Mouse (Mus musculus): ENCODE data around the gene 4930503B20Rik. TPM values are rescaled to one million over a fixed set of nuclear protein-coding genes. Genes with fewer than 3 reads are reported as not detected.
A peak's percentile ranks its signal among the peaks of the same experiment; 100 is the strongest.

4930503B20Rik gene
- total RNA-seq, 2 experiments from 2014 or later, result not detected

DNA sequence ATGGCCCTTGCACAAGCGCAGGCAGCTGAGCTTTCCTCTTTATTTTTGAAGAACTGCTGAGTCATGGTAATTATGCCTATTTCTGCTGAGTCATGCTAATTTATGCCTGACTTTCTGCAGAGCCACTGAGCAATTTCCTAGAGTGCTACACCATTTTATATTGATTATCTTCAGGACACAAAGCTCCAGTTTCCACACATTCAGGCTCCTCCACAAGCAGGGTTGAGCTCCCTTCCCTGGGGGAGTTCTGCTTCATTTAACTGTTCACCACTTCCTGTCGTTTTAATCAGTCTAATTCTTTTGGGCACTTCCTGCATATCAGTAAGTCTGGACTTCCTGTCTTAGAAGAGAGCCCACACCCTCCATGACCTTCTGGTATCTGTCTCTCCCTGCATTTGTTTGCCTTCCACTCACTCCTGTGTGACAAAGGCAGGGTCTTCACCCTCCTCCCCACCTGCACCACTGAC, 4.0 kb upstream of the 4930503B20Rik start:
- no peak for DNase-seq
- intact Hi-C loops (cut with DNase I), result no loop called here

DNA sequence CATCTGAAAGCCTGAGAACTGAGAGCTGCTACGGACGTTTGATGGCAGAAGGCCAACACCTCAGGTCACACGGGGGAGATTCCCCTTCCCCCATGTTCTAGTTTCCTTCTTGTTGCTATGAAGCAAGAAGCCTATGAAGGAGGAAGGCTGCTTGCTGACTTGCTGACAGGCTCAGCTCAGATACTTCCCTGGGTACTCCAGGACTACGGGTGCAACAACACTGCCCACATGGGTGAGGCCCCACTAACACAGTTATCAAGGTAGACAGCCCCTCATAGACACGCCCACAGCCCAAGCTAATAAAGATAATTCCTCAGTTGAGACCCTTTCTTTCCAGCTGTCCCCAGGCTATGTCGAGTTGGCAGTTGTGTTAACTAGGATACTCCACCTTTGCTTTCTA, 2.6 kb upstream of the 4930503B20Rik start:
- intact Hi-C loops (cut with DNase I), result no loop called here
- no peak for DNase-seq

DNA sequence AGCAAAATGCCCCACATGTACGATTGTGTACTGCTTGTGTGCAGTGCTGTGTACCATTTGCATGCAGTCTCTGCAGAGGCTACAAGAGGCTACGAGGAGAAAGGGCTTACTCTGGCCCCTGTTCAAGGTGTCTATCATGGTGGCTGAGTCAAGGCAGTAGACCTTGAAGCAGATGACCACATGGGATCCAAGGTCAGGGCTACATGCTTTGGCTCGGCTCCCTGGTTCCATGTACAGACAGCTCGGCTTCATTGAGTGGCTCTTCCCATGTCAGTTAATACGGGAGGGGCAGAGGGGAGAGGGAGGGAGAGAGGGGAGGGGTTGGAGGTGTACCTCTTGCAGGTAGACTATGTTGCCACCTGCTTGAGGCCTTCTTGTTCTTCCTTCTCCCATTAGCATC, 1.3 kb upstream of the 4930503B20Rik start:
- no peak for DNase-seq
- intact Hi-C loops (cut with DNase I), result no loop called here

DNA sequence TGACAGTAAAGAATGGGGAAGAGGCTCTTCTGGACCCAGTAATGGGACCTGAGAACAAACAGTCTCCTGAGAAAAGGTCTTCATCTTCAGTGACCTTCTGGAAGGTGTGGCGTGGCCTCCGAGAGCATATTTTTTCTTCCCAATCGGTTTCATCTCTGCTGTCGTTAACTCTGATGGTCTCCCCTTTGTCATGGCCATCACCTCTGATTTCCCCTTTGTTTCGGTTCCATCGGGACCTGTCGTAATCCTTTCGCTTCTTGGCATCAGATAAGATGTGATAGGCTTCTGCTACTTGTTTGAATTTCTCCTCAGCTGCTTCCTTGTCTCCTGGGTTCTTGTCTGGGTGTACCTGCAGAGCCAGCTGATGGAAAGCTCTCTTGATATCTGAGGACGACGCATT, 401 bp downstream of the 4930503B20Rik start:
- intact Hi-C loops (cut with DNase I), result no loop called here
- no peak for DNase-seq

DNA sequence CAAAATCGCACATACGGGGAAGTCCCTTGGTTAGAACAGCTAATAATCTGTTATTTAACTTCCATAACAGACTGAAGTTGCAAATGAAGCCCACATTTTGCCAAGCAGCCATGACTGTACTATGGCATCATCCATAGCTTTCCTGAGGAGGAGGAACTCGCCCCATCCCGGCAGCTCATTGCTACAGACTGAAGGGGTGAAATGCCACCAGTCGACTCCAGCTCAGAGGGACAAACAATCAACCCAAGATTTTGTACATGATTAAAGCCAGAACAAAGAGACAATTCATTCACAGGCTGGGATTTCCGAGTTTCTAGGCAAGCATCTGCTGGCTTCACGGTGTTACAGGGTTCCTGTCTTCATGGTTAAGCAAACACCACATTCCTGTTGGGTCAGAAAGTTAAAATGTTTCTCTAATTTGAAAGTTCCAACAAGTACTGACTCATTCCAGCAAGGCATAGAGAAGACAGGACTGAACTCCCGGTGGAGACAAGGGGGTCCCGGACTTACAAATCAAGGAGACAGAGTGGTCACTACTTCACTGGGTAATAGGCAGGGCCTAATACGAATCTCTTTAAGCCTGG, 1.7 kb downstream of the 4930503B20Rik start:
- intact Hi-C loops (cut with DNase I), result no loop called here
- DNase-seq, result no peak

DNA sequence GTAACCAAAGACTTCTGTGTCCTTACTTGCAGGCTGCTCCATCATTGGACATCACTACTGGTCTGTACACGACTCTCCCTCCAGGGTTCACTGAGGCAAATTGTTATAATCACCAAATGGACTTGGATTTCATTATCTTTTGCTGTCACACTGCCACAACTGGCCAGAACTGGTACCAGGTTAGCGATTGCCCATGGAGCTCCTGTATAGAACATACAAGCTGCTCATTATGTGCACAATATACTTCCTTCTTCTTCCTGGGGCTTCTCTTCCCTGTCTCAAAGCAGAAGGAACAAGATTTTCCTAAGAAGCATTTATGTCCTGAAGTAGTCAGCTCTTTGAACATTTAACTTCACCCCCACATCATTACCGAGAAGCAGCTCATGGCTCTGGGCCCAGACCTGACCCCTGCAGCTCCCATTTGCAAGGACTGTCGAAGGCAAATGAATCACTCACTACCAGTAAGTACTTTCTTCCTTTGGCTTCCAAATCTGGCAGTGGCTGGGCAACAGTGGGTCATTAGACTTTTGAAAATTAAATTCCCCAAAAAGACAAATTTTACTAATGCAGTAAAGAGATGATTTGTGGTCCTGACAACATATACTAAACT, 9.2 kb downstream of the 4930503B20Rik start:
- intact Hi-C loops (cut with DNase I), result no loop called here
- no peak for DNase-seq

DNA sequence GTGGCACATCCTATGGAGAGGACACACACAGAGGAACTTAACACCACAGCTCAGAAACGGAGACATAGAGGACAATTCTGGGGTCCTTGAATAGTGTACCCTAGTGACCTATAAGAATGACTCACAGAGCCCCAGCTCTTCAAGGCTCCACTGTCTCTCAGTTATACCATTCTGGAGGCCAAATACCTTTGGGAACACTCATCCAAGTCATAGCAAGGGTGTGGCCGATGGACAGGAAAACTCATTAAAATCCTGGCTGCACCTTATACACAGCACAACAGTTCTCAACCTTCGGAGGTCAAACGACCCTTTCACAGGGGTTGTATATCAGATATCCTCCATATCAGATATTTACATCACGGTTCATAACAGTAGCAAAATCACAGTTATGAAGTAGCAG, 18.6 kb downstream of the 4930503B20Rik start:
- no peak for DNase-seq
- intact Hi-C loops (cut with DNase I), result no loop called here

DNA sequence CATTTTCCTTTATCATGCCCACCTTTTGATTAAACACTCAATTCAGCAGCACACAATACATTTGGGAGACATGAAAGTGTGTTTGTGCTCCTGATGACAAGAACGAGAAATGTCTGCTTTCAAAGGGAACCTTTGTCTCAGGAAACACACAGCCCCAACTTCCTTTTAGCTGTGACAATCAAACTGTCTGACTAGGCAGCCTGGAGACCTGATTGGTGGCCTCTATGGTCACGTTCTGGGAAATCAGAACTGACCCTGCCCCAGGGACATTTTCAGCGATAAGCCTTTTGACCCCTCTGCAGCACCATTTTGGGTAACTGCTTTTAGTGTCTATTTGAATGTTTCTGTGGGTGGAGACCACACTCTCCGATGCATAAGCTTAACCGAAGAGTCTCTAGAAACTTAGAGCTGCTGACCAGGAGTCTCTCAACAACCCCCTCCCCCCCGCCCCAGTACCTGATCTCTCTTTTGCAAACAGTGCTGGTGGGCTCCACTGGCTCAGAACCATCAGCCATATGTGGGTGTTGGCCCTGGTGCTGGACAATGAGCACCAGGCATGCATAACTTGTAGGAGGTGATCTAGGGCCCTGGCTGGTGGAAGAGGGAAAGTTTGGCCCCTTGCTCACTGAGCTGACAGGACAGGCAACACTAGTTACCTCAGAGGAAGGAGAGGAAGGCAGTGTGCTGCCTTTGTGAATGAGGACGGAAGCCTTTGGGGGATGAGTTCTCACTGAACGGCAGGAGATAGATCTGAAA, 22.7 kb downstream of the 4930503B20Rik start:
- DNase-seq, result no peak
- intact Hi-C loops (cut with DNase I), result no loop called here

DNA sequence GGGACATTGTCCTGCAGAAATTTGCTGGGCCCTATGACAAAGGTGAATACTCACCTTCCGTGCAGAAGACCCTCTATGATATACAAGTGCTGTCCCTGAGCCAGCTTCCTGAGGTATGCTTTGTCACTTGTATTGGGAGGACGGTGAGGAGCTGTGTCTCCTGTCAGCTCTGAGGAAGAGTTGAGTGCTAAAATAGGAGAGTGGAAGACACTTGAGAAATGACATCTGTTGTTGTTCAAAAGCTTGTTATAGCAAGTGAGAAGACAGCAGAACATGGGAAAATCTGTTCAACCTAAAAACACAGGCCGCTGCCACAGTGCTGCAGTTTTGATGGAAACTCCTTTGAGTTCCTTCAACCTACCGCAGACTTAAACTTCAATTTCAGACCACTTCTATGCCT, 25.4 kb downstream of the 4930503B20Rik start:
- intact Hi-C loops (cut with DNase I), result no loop called here
- DNase-seq, result no peak

DNA sequence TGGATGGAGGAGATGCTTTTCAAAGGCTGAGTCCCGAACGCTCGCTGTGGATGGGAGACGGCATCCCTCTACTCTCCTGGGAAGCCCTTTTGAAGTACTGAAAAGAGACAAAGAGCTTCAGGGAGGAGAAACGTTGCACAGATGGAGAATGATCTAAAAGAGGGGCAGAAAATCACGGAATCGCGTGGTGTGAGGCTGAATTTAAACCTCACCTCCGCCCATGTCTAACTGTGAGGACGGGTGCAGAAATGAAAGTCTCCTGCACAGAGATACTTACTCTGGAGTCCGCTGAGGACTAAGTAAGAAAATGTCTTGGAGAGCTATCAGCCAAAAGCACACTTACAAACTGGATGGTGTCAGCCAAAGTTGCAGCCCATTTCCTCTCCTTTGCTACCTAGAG, 29.2 kb downstream of the 4930503B20Rik start:
- intact Hi-C loops (cut with DNase I), result no loop called here
- no peak for DNase-seq

DNA sequence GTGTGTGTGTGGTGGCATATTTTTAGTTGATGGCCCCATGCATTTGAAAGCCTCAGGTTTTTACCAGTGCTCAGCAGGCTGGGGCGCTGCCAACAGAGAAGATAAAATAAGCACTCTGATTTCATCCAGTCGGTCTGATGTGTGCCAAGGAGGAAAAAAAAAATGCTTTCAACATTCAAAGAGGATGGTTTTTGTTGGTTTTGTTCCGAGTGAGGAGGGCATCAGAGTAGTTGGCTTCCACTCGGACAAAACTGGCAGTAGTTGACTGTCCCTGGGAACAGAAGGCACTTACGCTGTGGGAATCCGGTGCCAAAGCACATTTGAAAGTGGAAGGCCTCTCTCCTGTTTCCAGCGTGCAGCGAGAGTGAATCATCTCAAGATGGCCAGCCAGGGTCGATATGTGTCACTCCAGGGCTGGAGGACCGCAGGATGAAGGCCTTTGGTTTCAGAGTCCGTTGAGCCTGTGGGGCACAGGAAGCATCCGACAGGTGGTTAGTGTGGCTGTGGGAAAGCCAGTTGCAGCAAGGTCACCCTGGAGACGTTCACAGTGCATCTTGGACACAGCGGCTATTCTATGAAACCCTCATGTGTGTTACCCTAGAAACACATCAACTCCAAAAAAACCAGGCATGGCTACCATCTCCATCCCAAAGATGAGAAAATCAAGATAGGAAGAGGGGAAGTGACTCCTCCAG, 30.4 kb downstream of the 4930503B20Rik start:
- intact Hi-C loops (cut with DNase I), result no loop called here
- peak; percentile 38 to 42 for DNase-seq

DNA sequence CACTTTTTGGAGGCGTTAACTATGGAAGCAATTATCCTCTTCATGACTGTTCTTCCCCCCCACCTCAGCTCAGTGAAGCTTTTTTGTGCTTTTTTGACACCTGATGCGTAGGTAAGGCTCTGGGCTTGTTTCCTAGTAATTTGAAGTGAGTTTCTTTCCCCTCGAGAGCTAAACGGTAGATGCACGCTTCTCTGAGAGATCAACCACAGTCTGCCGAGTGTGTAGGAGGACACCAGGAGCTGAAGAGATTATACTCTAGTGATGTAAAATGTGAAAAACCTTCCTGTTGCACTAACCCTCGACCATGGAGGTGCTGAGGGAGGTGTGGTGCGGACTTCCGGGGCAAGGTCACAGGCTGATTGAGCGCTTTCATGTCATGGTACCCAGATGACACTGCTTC, 31.0 kb downstream of the 4930503B20Rik start:
- intact Hi-C loops (cut with DNase I), result no loop called here

DNA sequence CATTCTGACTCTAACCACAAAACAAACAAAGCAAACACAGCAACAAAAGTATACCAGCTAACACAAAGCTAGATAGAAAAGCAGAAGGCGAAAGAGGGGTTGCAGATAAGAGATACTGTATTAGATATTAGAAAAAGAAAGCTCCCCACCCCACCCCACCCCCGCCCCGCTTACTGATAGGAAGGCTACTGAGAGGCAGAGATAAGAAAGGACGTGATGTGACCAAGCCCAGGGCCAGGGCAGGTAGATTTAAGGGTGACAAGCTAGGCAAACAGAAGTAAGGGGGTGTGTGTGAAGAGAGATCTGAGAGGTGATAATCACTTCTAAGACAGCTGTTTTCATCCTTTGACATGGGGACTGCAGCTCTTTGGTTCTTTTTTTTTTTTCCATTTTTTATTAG, 32.8 kb downstream of the 4930503B20Rik start:
- intact Hi-C loops (cut with DNase I), result no loop called here
- no peak for DNase-seq

More for the DNA sequence above, 31.0 kb downstream of the 4930503B20Rik start:
- no peak for DNase-seq

DNA sequence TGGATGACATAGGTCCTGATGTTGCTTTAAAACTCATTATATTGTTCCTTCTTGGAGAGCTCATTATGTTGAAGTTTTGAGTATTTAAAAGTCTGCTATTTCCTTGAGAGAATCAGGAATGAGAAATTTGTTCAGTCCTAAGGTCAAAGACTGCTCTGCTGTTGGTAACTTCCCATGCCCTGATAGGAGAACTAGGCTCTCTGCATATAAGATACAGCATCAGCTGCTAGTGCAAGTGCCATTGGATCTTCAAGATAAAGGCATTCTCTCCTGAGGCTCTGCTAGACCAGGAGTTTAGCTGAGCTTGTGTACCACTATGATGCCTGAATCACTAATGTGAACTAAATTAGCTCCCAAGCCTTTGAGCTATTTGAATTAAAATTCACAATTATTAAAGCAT, 33.2 kb downstream of the 4930503B20Rik start:
- intact Hi-C loops (cut with DNase I), result no loop called here
- DNase-seq, result no peak

DNA sequence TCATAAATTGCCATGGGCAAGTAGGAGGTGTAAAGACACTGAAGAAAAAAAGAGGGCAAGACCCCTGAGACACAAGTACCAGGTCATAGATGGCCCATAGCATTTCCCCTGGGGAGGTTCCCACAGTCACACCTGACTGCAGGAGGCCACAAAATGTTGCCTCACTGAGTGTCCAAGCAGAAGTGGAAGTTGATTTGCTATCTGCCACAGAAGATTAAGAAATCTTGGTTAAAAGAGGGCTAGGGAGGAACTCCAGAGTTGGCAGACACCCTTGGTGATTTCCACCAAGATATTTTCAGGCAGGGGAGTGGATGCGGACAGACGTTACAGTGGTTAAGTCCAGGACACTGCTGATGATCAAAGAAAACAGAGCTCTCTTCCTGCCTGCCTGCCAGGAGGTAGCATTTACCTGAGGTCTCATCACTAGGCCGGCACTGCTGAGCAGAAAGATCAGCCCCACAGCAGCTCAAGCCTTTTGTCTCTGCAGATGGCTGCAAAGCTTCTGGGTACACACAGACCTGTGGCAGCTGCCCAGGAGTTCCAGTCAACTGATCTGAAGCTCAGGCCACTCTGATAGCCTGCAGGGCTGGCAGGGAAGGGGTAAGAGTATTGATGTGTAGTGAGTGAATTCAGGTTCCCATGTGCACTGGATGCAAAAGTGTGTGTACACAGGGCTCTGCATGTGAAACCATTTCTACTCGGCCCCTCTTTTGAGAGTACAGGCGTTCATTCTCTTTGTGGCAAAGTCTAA, 34.4 kb downstream of the 4930503B20Rik start:
- DNase-seq, result no peak
- intact Hi-C loops (cut with DNase I), result no loop called here

DNA sequence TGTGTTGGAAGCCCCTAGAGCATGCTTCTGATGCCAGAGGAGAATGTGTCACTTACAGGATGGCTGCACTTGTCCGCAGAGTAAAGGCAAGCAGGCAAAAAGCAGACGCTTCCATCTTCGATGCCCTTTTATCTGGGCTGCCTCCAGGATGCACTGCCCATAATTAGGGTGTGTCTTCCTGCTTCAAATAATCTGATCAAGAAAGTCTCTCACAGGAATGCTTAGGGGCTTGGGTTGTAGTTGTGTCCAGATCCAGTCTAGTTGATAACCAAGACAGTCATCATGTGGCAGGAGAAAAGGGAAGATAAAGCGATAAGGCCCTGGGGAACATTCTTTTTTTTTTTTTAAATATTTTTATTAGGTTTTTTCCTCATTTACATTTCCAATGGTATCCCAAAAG, 35.6 kb downstream of the 4930503B20Rik start, which contains the start of gene Dnase2b:
Gene Dnase2b, minus strand, starts transcription at position 101 of the 400 bp plus-strand sequence.
- intact Hi-C loops (cut with DNase I), result no loop called here
- DNase-seq, result no peak

DNA sequence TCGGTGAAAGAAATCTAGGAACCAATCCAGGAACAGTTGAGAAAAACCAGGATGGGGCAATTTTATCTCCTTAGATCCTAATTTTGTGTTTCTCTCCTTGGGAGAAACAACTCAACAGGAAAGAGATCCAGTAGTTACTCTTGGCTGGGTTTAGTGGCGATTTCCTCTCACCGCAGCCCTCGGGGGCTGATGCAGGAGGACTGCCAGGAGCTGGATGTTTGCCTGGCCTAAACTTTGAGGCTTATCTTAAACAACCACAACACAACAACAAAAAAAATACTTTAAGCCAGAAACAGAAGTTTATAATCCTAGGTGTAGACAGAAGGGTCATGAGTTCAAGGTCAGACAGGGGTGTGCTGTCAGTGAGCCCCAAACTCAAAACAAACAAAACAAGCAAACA, 39.3 kb downstream of the 4930503B20Rik start:
- peak; percentile 27 to 51 for DNase-seq
- intact Hi-C loops (cut with DNase I), result no loop called here

DNA sequence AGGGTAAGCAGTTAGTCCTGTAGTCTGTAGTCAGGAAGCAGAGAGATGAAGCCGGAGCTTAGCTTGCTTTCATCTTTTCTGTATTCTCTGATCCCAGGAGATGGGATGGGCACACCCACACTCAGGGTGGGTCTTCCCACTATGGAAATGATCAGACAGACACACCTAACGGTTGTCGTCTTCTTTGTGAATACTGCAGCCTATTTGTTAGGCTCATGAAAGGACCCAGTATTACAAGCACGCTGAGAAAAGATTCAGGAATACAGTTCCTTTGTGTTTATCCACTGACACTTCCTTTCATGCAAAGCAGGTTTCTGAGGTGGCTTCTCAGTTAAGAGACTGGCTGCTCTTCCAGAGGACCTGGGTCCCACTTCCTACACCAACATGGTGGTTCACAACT, 39.9 kb downstream of the 4930503B20Rik start:
- DNase-seq, result no peak
- intact Hi-C loops (cut with DNase I), result no loop called here

DNA sequence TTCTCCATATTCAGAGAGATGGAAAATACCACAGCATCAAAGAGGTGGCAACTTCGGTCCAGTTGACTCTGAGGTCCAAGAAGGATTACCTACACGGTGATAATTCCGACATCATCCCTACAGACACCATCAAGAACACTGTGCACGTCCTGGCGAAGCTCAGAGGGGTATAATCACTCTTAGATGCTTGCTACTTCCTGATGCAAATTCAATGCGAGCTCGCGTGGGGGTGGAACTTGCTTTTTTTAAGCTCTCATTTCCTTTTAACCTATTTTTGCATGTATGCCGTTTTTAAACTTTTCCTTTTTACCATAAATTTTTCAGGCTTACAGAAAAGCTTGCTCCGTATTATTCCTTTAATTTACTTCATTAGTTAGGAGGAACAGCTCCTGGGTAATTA, 40.8 kb downstream of the 4930503B20Rik start:
- intact Hi-C loops (cut with DNase I), result no loop called here
- DNase-seq, result no peak

DNA sequence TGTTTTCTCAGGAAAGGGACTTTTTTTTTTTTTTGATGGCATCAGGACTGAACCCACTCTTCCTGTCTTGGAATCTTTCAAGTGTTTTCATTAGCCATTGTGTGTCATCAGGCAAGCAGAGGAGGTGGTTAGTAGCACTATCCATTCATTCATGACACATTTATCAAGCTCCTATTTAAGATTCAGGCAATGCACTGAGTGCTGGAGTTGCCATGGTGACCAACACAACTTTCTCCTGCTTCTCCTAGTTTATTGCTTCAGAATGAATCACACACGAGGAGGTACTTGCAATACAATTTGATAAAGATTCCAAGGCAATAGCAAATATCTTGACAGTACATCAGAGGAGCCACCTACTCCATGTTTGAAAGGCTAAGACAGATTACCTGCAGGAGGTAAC, 43.7 kb downstream of the 4930503B20Rik start:
- intact Hi-C loops (cut with DNase I), result no loop called here
- no peak for DNase-seq

DNA sequence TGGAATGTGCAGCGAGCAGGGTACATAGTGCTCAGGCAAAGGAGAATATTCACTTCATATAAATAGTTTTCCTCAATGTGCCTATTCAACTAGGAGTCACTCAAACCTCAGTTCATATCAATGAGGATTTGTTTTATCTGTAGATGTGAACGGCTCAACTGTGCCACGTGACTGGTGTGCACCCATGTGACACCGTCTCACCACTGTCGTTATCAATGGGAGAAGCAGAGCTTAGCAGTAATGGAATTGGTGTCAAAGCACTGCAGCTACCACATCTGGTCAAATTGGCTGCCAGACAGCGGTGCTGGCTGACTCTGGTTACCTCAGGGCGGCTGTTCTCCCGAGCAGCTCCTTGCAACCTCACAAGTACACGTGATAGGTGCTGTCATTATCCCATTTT, 46.5 kb downstream of the 4930503B20Rik start:
- intact Hi-C loops (cut with DNase I), result no loop called here
- no peak for DNase-seq
